Mouse (Mus musculus): ENCODE measurements around the gene Bach1. TPM values are rescaled to one million over a fixed set of nuclear protein-coding genes. Genes with fewer than 3 reads are reported as not detected.
"Not testable (repeated sequence)": the region's sequence is repeated elsewhere in the genome, so short reads cannot be mapped to it uniquely, and the experiment has no call there.

Gene Bach1
- total RNA-seq, 2 experiments from 2014 or later, result 12.8 to 13.1 TPM

- intact Hi-C loops (cut with DNase I), result no loop called here
- no peak overlapping the region for H3K27ac ChIP-seq
- H3K4me3 ChIP-seq, result no peak overlapping the region
- no peak for DNase-seq (ENCODE audit: extremely low spot score in 1 of 2, low spot score in 2 of 2)
- TF ChIP-seq CTCF (IDR thresholded peaks at IDR 0.05), result no peak
These were observed 12.3 kb upstream of the Bach1 start for GRCm38 (mm10) chr16:87686458-87686857.

- Histone ChIP-seq H3K27ac (no peak overlapping the region), H3K4me3 (no peak overlapping the region)
- DNase-seq (ENCODE audit: extremely low spot score in 1 of 2, low spot score in 2 of 2), result no peak
- no peak for TF ChIP-seq CTCF (IDR thresholded peaks at IDR 0.05)
- intact Hi-C loops (cut with DNase I), result no loop called here
These were observed 11.4 kb upstream of the Bach1 start for GRCm38 (mm10) chr16:87687346-87687745.

- DNase-seq (ENCODE audit: extremely low spot score in 1 of 2, low spot score in 2 of 2); H3K27ac ChIP-seq; H3K4me3 ChIP-seq; intact Hi-C loops (cut with DNase I): not testable (repeated sequence)
These were observed 10.4 kb upstream of the Bach1 start for GRCm38 (mm10) chr16:87688328-87688727.

- intact Hi-C loops (cut with DNase I); DNase-seq (ENCODE audit: extremely low spot score in 1 of 2, low spot score in 2 of 2); H3K27ac ChIP-seq; H3K4me3 ChIP-seq: not testable (repeated sequence)
These were observed 9.9 kb upstream of the Bach1 start for GRCm38 (mm10) chr16:87688823-87689222.

- DNase-seq (ENCODE audit: extremely low spot score in 1 of 2, low spot score in 2 of 2), result peak in 1 of 2 experiments; percentile 32
- no peak overlapping the region for H3K27ac ChIP-seq
- intact Hi-C loops (cut with DNase I), result no loop called here
- no peak for TF ChIP-seq CTCF (IDR thresholded peaks at IDR 0.05)
- H3K4me3 ChIP-seq, result no peak overlapping the region
These were observed 9.5 kb upstream of the Bach1 start for GRCm38 (mm10) chr16:87689225-87689624.

GRCm38 (mm10) chr16:87690506-87690905 is 8.2 kb upstream of the Bach1 start:
- intact Hi-C loops (cut with DNase I), result no loop called here
- no peak for DNase-seq (ENCODE audit: extremely low spot score in 1 of 2, low spot score in 2 of 2)
- Histone ChIP-seq H3K4me3 (no peak overlapping the region), H3K27ac (no peak overlapping the region)
- TF ChIP-seq CTCF (IDR thresholded peaks at IDR 0.05), result no peak

- no peak for TF ChIP-seq CTCF (IDR thresholded peaks at IDR 0.05)
- H3K4me3 ChIP-seq, result no peak overlapping the region
- no peak for DNase-seq (ENCODE audit: extremely low spot score in 1 of 2, low spot score in 2 of 2)
- intact Hi-C loops (cut with DNase I), result no loop called here
- H3K27ac ChIP-seq, result no peak overlapping the region
These were observed 7.6 kb upstream of the Bach1 start for GRCm38 (mm10) chr16:87691102-87691501.

- DNase-seq (ENCODE audit: extremely low spot score in 1 of 2, low spot score in 2 of 2), result no peak
- intact Hi-C loops (cut with DNase I), result no loop called here
- Histone ChIP-seq H3K4me3 (no peak overlapping the region), H3K27ac (no peak overlapping the region)
- no peak for TF ChIP-seq CTCF (IDR thresholded peaks at IDR 0.05)
These were observed 6.2 kb upstream of the Bach1 start for GRCm38 (mm10) chr16:87692591-87692990.

- intact Hi-C loops (cut with DNase I), result loop anchor here (5.0 kb wide), 2 partner anchors 96 to 191 kb away; no protein-coding TSS in a partner anchor
- H3K27ac ChIP-seq, result no peak overlapping the region
- H3K4me3 ChIP-seq, result peak overlapping the region; percentile 82; the same call in 1 of the 2 replicates
- TF ChIP-seq CTCF (IDR thresholded peaks at IDR 0.05), result no peak
- no peak for DNase-seq (ENCODE audit: extremely low spot score in 1 of 2, low spot score in 2 of 2)
These were observed 909 bp upstream of the Bach1 start for GRCm38 (mm10) chr16:87697707-87698365.

- intact Hi-C loops (cut with DNase I), result loop anchor here (5.0 kb wide), 2 partner anchors 97 to 192 kb away; no protein-coding TSS in a partner anchor
- peak overlapping the region; percentile 83 for H3K27ac ChIP-seq
- TF ChIP-seq CTCF (IDR thresholded peaks at IDR 0.05), result no peak
- no peak for DNase-seq (ENCODE audit: extremely low spot score in 1 of 2, low spot score in 2 of 2)
- peak overlapping the region; percentile 82 for H3K4me3 ChIP-seq
These were observed 554 bp downstream of the Bach1 start for GRCm38 (mm10) chr16:87699306-87699692.

- no peak for DNase-seq (ENCODE audit: extremely low spot score in 1 of 2, low spot score in 2 of 2)
- intact Hi-C loops (cut with DNase I), result loop anchor here (5.0 kb wide), 2 partner anchors 98 to 193 kb away; no protein-coding TSS in a partner anchor
- Histone ChIP-seq H3K27ac (peak overlapping the region; percentile 83), H3K4me3 (peak overlapping the region; percentile 82)
- no peak for TF ChIP-seq CTCF (IDR thresholded peaks at IDR 0.05)
These were observed 1.1 kb downstream of the Bach1 start for GRCm38 (mm10) chr16:87699693-87700394.

GRCm38 (mm10) chr16:87700395-87700765 is 1.6 kb downstream of the Bach1 start:
- Histone ChIP-seq H3K27ac (no peak overlapping the region), H3K4me3 (peak overlapping the region; percentile 82)
- no peak for DNase-seq (ENCODE audit: extremely low spot score in 1 of 2, low spot score in 2 of 2)
- intact Hi-C loops (cut with DNase I), result no loop called here
- TF ChIP-seq CTCF (IDR thresholded peaks at IDR 0.05), result no peak
